Mouse (Mus musculus): ENCODE data around the gene Hist1h2bq.
"Not testable (repeated sequence)": the region's sequence is repeated elsewhere in the genome, so short reads cannot be mapped to it uniquely, and the experiment has no call there.

Gene Hist1h2bq

GRCm38 (mm10) chr13:21787760-21788593, 22.0 kb downstream of the Hist1h2bq start:
- DNase-seq: no peak

- peak; percentile 73 for DNase-seq
Observed at GRCm38 (mm10) chr13:21786899-21787629, 22.9 kb downstream of the Hist1h2bq start, which contains the start of the genes Hist1h2an and Hist1h2bp. Gene Hist1h2an, minus strand, starts transcription at chr13:21787218. Gene Hist1h2bp, plus strand, starts transcription at chr13:21787461.

- DNase-seq: no peak
Observed at GRCm38 (mm10) chr13:21786189-21786898, 23.7 kb downstream of the Hist1h2bq start.

GRCm38 (mm10) chr13:21784311-21784710, 25.7 kb downstream of the Hist1h2bq start:
- DNase-seq: no peak

GRCm38 (mm10) chr13:21783734-21784161, 26.2 kb downstream of the Hist1h2bq start:
- DNase-seq: no peak

- DNase-seq: no peak
Observed at GRCm38 (mm10) chr13:21783255-21783617, 26.8 kb downstream of the Hist1h2bq start, which contains the start of gene Hist1h3i. Gene Hist1h3i, minus strand, starts transcription at chr13:21783370.

GRCm38 (mm10) chr13:21782361-21783254, 27.4 kb downstream of the Hist1h2bq start:
- DNase-seq: not testable (repeated sequence)

- DNase-seq: no peak
Observed at GRCm38 (mm10) chr13:21781639-21782038, 28.4 kb downstream of the Hist1h2bq start.

- DNase-seq: no peak
Observed at GRCm38 (mm10) chr13:21781021-21781555, 28.9 kb downstream of the Hist1h2bq start.

GRCm38 (mm10) chr13:21779767-21780731, 29.9 kb downstream of the Hist1h2bq start, which contains the start of gene Hist1h1b:
Gene Hist1h1b, minus strand, starts transcription at chr13:21780625.
- DNase-seq: peak; percentile 19

- DNase-seq: peak; percentile 61
Observed at GRCm38 (mm10) chr13:21778814-21779766, 30.9 kb downstream of the Hist1h2bq start.
